Mouse (Mus musculus) cerebellum, adult 2 months (tissue): Measurements from ENCODE around the gene Sema4g.

Experiments used
- CTCF ChIP-seq: fragments of 200-500 bp; IDR thresholded peaks from 2 replicates; pipeline ENCODE4 v1.5.1; 2011; ENCODE audit warnings: low read depth, mild to moderate bottlenecking, control low read depth, low read length, moderate library complexity, borderline replicate concordance; ENCODE audit not compliant: insufficient read depth
- POLR2A ChIP-seq: fragments of 200-500 bp; IDR thresholded peaks from 2 replicates; pipeline ENCODE4 v1.6.1; 2011; ENCODE audit warnings: low read length, control low read depth, borderline replicate concordance; ENCODE audit not compliant: insufficient read depth

DNA sequence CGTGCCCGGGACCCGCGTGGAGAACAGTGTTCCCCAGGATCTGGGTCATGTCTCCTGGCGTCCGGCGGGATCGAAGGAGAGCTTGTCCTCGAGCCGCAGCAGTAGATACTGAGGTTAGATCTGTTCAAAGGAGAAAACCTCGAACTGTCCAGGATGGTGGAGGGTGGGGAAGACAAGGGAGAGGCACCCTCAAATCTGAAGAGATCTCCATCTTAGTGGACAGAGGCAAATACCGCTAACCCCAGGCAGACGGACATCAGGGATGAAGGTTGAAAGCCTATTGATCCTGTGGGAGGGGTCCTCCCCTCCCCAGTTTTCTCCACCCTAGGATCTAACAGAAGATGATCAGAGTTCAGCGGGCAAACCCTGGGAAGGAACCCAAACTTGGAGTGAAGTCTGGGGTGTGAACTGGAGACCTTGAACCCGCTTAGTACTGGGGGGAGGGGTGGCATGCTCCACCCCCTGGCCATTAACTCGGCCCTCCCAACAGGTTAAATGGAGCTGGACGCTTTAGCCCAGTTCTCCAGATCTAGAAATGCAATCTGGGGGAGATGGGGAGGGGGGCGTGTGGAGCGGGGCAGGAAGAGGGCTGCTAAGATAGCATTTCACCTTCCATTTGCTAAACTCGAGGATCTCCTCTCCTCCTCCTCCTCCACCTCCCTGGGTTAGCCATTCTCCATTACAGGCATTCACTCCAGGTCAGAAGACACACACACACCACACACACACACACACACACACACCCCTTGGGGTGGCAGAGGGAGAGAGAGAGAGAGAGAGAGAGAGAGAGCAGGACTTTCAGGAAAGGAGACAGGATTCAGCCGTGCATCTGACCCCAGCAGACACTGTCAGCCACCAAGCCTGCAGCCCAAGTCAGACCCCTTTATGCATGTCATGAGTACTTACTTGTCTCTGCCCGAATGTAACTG is 930 bp downstream of the Sema4g start:
- TF ChIP-seq CTCF = no peak
- no peak for TF ChIP-seq POLR2A
